Mouse (Mus musculus): ENCODE data around the gene Tekt3. TPM values are rescaled to one million over a fixed set of nuclear protein-coding genes. Genes with fewer than 3 reads are reported as not detected.

The Tekt3 gene
- total and polyA plus RNA-seq, 3 experiments, result not detected

- H3K4me3 ChIP-seq (ENCODE audit: control insufficient read depth in 1 of 2, insufficient read depth in 1 of 2, low read depth in 2 of 2, low read length in 2 of 2), result no peak overlapping the region
- no peaks in the 10 kb centered on the region for H3K36me3 ChIP-seq (ENCODE audit: control insufficient read depth in 1 of 2, insufficient read depth in 2 of 2, low read length in 2 of 2)
- no peaks in the 10 kb centered on the region for H3K9me3 ChIP-seq (replicated peaks; ENCODE audit: insufficient read depth, low read length)
- H3K4me1 ChIP-seq (ENCODE audit: control insufficient read depth in 1 of 2, insufficient read depth in 2 of 2, low read length in 2 of 2), result no peaks in the 10 kb centered on the region
- H3K9ac ChIP-seq (ENCODE audit: control insufficient read depth, low read depth, low read length, poor library complexity, severe bottlenecking), result no peak overlapping the region
- TF ChIP-seq MYB (IDR thresholded peaks at IDR 0.05; ENCODE audit: low read depth, low read length) (no peak), ZMIZ1 (IDR thresholded peaks at IDR 0.05; ENCODE audit: low read depth, low read length) (no peak), GABPA (IDR thresholded peaks at IDR 0.05; ENCODE audit: low read depth, low read length) (no peak), POLR2A (IDR thresholded peaks at IDR 0.05; ENCODE audit: control insufficient read depth in 1 of 2, insufficient read depth in 1 of 2, low read depth in 1 of 2, low read length in 2 of 2, poor library complexity in 1 of 2) (no peak), GATA1 (IDR thresholded peaks at IDR 0.05; ENCODE audit: low read depth, low read length) (no peak), BHLHE40 (IDR thresholded peaks at IDR 0.05; ENCODE audit: borderline replicate concordance, low read depth, low read length) (no peak), USF2 (IDR thresholded peaks at IDR 0.05; ENCODE audit: borderline replicate concordance in 1 of 2, insufficient read depth in 1 of 2, low read depth in 1 of 2, low read length in 2 of 2) (no peak), TCF12 (IDR thresholded peaks at IDR 0.05; ENCODE audit: low read depth, low read length) (no peak), SMC3 (IDR thresholded peaks at IDR 0.05; ENCODE audit: low read depth, low read length) (no peak), RAD21 (IDR thresholded peaks at IDR 0.05; ENCODE audit: low read depth, low read length) (no peak), JUND (IDR thresholded peaks at IDR 0.05; ENCODE audit: low read depth, low read length) (no peak), ZKSCAN1 (IDR thresholded peaks at IDR 0.05; ENCODE audit: low read depth, low read length) (no peak), POLR2AphosphoS2 (IDR thresholded peaks at IDR 0.05; ENCODE audit: low read length) (no peak), MAZ (IDR thresholded peaks at IDR 0.05; ENCODE audit: low read depth, low read length) (no peak), MYC (IDR thresholded peaks at IDR 0.05; ENCODE audit: low read depth, low read length) (no peak), ZNF384 (IDR thresholded peaks at IDR 0.05; ENCODE audit: low read depth, low read length) (no peak), ETS1 (IDR thresholded peaks at IDR 0.05; ENCODE audit: low read depth, low read length) (no peak)
- DNase-seq (ENCODE audit: low read depth, low spot score), result no peak
- no peaks in the 10 kb centered on the region for H3K27me3 ChIP-seq (ENCODE audit: control insufficient read depth in 1 of 2, insufficient read depth in 2 of 2, low read length in 2 of 2)
- no peaks in the 10 kb centered on the region for H3K79me2 ChIP-seq (ENCODE audit: control insufficient read depth, insufficient read depth, low read length, poor library complexity)
- no peak overlapping the region for H3K27ac ChIP-seq (ENCODE audit: control insufficient read depth, low read depth, low read length)
Measured at GRCm38 (mm10) chr11:63026651-63027141, 34.8 kb upstream of the Tekt3 start.

GRCm38 (mm10) chr11:63028131-63028530, 33.3 kb upstream of the Tekt3 start:
- Histone ChIP-seq H3K9me3 (replicated peaks; ENCODE audit: insufficient read depth, low read length) (no peaks in the 10 kb centered on the region), H3K27me3 (ENCODE audit: control insufficient read depth in 1 of 2, insufficient read depth in 2 of 2, low read length in 2 of 2) (no peaks in the 10 kb centered on the region), H3K9ac (ENCODE audit: control insufficient read depth, low read depth, low read length, poor library complexity, severe bottlenecking) (no peak overlapping the region), H3K79me2 (ENCODE audit: control insufficient read depth, insufficient read depth, low read length, poor library complexity) (no peaks in the 10 kb centered on the region), H3K4me1 (ENCODE audit: control insufficient read depth in 1 of 2, insufficient read depth in 2 of 2, low read length in 2 of 2) (no peaks in the 10 kb centered on the region), H3K4me3 (ENCODE audit: control insufficient read depth in 1 of 2, insufficient read depth in 1 of 2, low read depth in 2 of 2, low read length in 2 of 2) (no peak overlapping the region), H3K27ac (ENCODE audit: control insufficient read depth, low read depth, low read length) (no peak overlapping the region), H3K36me3 (ENCODE audit: control insufficient read depth in 1 of 2, insufficient read depth in 2 of 2, low read length in 2 of 2) (no peaks in the 10 kb centered on the region)
- no peak for DNase-seq (ENCODE audit: low read depth, low spot score)
- TF ChIP-seq MXI1 (IDR thresholded peaks at IDR 0.05; ENCODE audit: low read depth, low read length) (no peak), ETS1 (IDR thresholded peaks at IDR 0.05; ENCODE audit: low read depth, low read length) (no peak), JUND (IDR thresholded peaks at IDR 0.05; ENCODE audit: low read depth, low read length) (no peak), TBP (IDR thresholded peaks at IDR 0.05; ENCODE audit: low read depth, low read length) (no peak), MAX (IDR thresholded peaks at IDR 0.05; ENCODE audit: low read length) (no peak), MYC (IDR thresholded peaks at IDR 0.05; ENCODE audit: low read depth, low read length) (no peak), KAT2A (conservative IDR thresholded peaks at IDR 0.05; ENCODE audit: low read depth, low read length) (no peak), MAZ (IDR thresholded peaks at IDR 0.05; ENCODE audit: low read depth, low read length) (no peak), HCFC1 (IDR thresholded peaks at IDR 0.05; ENCODE audit: low read depth, low read length) (no peak), ZMIZ1 (IDR thresholded peaks at IDR 0.05; ENCODE audit: low read depth, low read length) (no peak), SIN3A (IDR thresholded peaks at IDR 0.05; ENCODE audit: low read length) (no peak), UBTF (IDR thresholded peaks at IDR 0.05; ENCODE audit: borderline replicate concordance, insufficient read depth, low read depth, low read length) (no peak)

Data from MEL (cell line).